9 mouse cellular contexts compared by ENCODE assay signal in the genomic region with DNA sequence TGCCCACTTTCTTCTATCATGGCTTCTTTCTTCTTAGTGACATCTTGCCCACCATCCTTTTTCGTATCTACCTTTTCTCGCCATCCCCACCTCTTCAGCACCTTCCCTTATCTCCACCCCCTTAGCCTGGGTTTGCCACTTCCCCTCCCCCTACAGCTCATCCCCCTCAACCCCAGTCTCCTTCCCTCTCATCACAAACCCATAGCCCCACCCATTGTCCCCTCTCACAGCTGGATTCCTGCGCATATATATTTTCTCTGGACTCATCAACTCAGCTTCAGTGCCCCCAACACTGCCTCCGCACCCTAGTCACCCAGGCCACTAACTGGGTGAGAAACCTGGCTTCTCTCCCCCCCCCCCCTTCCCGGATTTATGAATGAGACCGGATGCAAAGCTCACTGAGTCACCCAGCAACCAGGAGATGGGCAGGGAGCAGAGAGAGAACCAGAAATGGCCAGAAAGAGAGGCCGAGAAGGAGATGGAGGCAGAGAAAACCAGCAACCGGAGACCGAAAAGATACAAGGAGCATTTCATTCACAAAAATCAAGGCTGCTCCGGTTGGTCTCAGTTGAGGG. TPM values are rescaled to one million over a fixed set of nuclear protein-coding genes. Genes with fewer than 3 reads are reported as not detected.
DNase-seq lines count a peak whose midpoint lies in the region; ATAC-seq and TF ChIP-seq lines count a peak whose summit lies in the region.
"Had no signal": no experiment of that assay in that cellular context is flagged by ENCODE, and none has a peak within 500 bp of the region (broad histone marks: within the 10 kb centered on the region; RNA-seq: fewer than 3 reads in every experiment).

No protein-coding gene starts in this region.

- peak overlapping the region; percentile 88 for H3K4me2 ChIP-seq in kidney, postnatal 0 days (ENCODE audit: low read length)
- H3K4me2 ChIP-seq in intestine, embryonic 14.5 days (ENCODE audit: low read length), result peak overlapping the region; percentile 64
- peak overlapping the region; percentile 78 for H3K4me2 ChIP-seq in neural tube, embryonic 15.5 days

- peak; percentile 21 for DNase-seq in kidney, postnatal 0 days (ENCODE audit: low spot score)
- DNase-seq in kidney, postnatal 10 days, result no peak
- DNase-seq in embryonic facial prominence, embryonic 10.5 days (ENCODE audit: low spot score), result no peak
- no peak for DNase-seq in intestine, embryonic 14.5 days (ENCODE audit: low spot score)
- no peak for DNase-seq in left cerebral cortex, postnatal 10 days (ENCODE audit: extremely low spot score in 1 of 2, low spot score in 2 of 2)
- DNase-seq in kidney, postnatal 4 days, result no peak
- no peak for DNase-seq in c-Kit-positive CD71-positive TER-119-positive erythroid progenitor cells, embryonic 14.5 days (ENCODE audit: low spot score)
- DNase-seq: kidney, adult 8-10 months had no signal

- 0 out of 2 replicates have a peak, but pooled peaks cover 6% of the 10 kb centered on the region for H3K36me3 ChIP-seq in kidney, postnatal 0 days (ENCODE audit: insufficient read depth, low read length)
- peaks cover 19% of the 10 kb centered on the region for H3K36me3 ChIP-seq in embryonic facial prominence, embryonic 10.5 days (replicated peaks)
- peaks cover 9% of the 10 kb centered on the region; the same call in 1 of the 2 replicates for H3K36me3 ChIP-seq in intestine, embryonic 14.5 days (ENCODE audit: control insufficient read depth, insufficient read depth, low read length)
- H3K36me3 ChIP-seq in neural tube, embryonic 15.5 days, result peaks cover 15% of the 10 kb centered on the region

- peak overlapping the region; percentile 77 for H3K4me3 ChIP-seq in kidney, postnatal 0 days (replicated peaks; ENCODE audit: low read depth, low read length)
- peak overlapping the region; percentile 84 for H3K4me3 ChIP-seq in embryonic facial prominence, embryonic 10.5 days
- H3K4me3 ChIP-seq in intestine, embryonic 14.5 days (ENCODE audit: low read depth, low read length), result peak overlapping the region; percentile 56
- H3K4me3 ChIP-seq in neural tube, embryonic 15.5 days (replicated peaks), result peak overlapping the region; percentile 78

- ATAC-seq in kidney, postnatal 0 days (replicated peaks; ENCODE audit: low FRiP score, low read depth), result no peak
- ATAC-seq in intestine, embryonic 14.5 days (replicated peaks; ENCODE audit: low FRiP score, low TSS enrichment, low read depth), result no peak
- ATAC-seq in neural tube, embryonic 15.5 days (ENCODE audit: low FRiP score), result no peak

- H3K4me1 ChIP-seq in kidney, postnatal 0 days (replicated peaks; ENCODE audit: insufficient read depth, low read length), result peaks cover 13% of the 10 kb centered on the region
- H3K4me1 ChIP-seq in embryonic facial prominence, embryonic 10.5 days, result peaks cover 64% of the 10 kb centered on the region
- peaks cover 16% of the 10 kb centered on the region for H3K4me1 ChIP-seq in intestine, embryonic 14.5 days (replicated peaks; ENCODE audit: control insufficient read depth, insufficient read depth, low read length)
- H3K4me1 ChIP-seq in neural tube, embryonic 15.5 days, result peaks cover 44% of the 10 kb centered on the region

- peak overlapping the region; percentile 54; the same call in 1 of the 2 replicates for H3K27ac ChIP-seq in kidney, postnatal 0 days
- peak overlapping the region; percentile 90 for H3K27ac ChIP-seq in embryonic facial prominence, embryonic 10.5 days (replicated peaks)
- no peak overlapping the region for H3K27ac ChIP-seq in intestine, embryonic 14.5 days (ENCODE audit: low read depth)
- H3K27ac ChIP-seq in neural tube, embryonic 15.5 days (replicated peaks), result peak overlapping the region; percentile 92

- intact Hi-C loops in left cerebral cortex, postnatal 10 days (cut with DNase I), result no loop called here

- H3K9me3 ChIP-seq in kidney, postnatal 0 days (replicated peaks; ENCODE audit: low read length), result no peaks in the 10 kb centered on the region
- no peaks in the 10 kb centered on the region for H3K9me3 ChIP-seq in embryonic facial prominence, embryonic 10.5 days
- H3K9me3 ChIP-seq in intestine, embryonic 14.5 days (ENCODE audit: control insufficient read depth, low read length), result no peaks in the 10 kb centered on the region
- no peaks in the 10 kb centered on the region for H3K9me3 ChIP-seq in neural tube, embryonic 15.5 days (replicated peaks)

- H3K9ac ChIP-seq in kidney, postnatal 0 days (ENCODE audit: low read depth, low read length), result no peak overlapping the region
- H3K9ac ChIP-seq in intestine, embryonic 14.5 days (ENCODE audit: low read length), result no peak overlapping the region
- H3K9ac ChIP-seq in neural tube, embryonic 15.5 days (replicated peaks), result peak overlapping the region; percentile 72

- peaks cover 7% of the 10 kb centered on the region; the same call in 1 of the 2 replicates for H3K27me3 ChIP-seq in kidney, postnatal 0 days (ENCODE audit: insufficient read depth, low read length)
- H3K27me3 ChIP-seq in embryonic facial prominence, embryonic 10.5 days (replicated peaks; ENCODE audit: low read depth, poor library complexity, severe bottlenecking), result peaks cover 54% of the 10 kb centered on the region
- peaks cover 25% of the 10 kb centered on the region for H3K27me3 ChIP-seq in intestine, embryonic 14.5 days (replicated peaks; ENCODE audit: control insufficient read depth, insufficient read depth, low read length)
- peaks cover 23% of the 10 kb centered on the region for H3K27me3 ChIP-seq in neural tube, embryonic 15.5 days (replicated peaks)

- TF ChIP-seq CTCF in kidney, postnatal 0 days (IDR thresholded peaks at IDR 0.05; ENCODE audit: low read depth), result no peak

- WGBS in kidney, postnatal 0 days, result 9% methylated on average over 10 of the region's 10 CpGs
- WGBS in embryonic facial prominence, embryonic 10.5 days, result 1% methylated on average over 10 of the region's 10 CpGs
- WGBS in intestine, embryonic 14.5 days, result 13% methylated on average over 10 of the region's 10 CpGs
- WGBS in neural tube, embryonic 15.5 days, result 1% methylated on average over 10 of the region's 10 CpGs

RNA-seq across cellular contexts. Expression of gene Ggn, which starts 1.8 kb away (rescaled TPM):
- polyA plus RNA-seq in kidney, postnatal 0 days (2015; fragmentation: Nextera tagmentation; extraction: Ambion mirVana), result 0.70 and 0.71 TPM in 2 replicates
- 0.48 and 0.55 TPM in 2 replicates for polyA plus RNA-seq in embryonic facial prominence, embryonic 10.5 days (2016; fragmentation: Nextera tagmentation; extraction: Ambion mirVana)
- polyA plus RNA-seq in intestine, embryonic 14.5 days (2014; fragmentation: Nextera tagmentation; extraction: Ambion mirVana), result 0.58 and 1.0 TPM in 2 replicates
- polyA plus RNA-seq in neural tube, embryonic 15.5 days (2015; fragmentation: Nextera tagmentation; extraction: Ambion mirVana), result 0.46 and 1.0 TPM in 2 replicates
- under 1 TPM; 0.58 to 0.65 TPM for total RNA-seq in left cerebral cortex, postnatal 10 days (2021)

RNA-seq across cellular contexts. Expression of gene Spred3, which starts 2.0 kb away (rescaled TPM):
- polyA plus RNA-seq in kidney, postnatal 0 days (2015; fragmentation: Nextera tagmentation; extraction: Ambion mirVana), result 1.6 and 2.3 TPM in 2 replicates
- polyA plus RNA-seq in embryonic facial prominence, embryonic 10.5 days (2016; fragmentation: Nextera tagmentation; extraction: Ambion mirVana), result 3.3 and 4.1 TPM in 2 replicates
- 3.8 and 4.7 TPM in 2 replicates for polyA plus RNA-seq in intestine, embryonic 14.5 days (2014; fragmentation: Nextera tagmentation; extraction: Ambion mirVana)
- 10.5 and 11.7 TPM in 2 replicates for polyA plus RNA-seq in neural tube, embryonic 15.5 days (2015; fragmentation: Nextera tagmentation; extraction: Ambion mirVana)
- 10 to 100 TPM; 37.9 TPM for total RNA-seq in left cerebral cortex, postnatal 10 days (2021)

RNA-seq across cellular contexts. Expression of gene Fam98c, which starts 12.2 kb away (rescaled TPM):
- polyA plus RNA-seq in kidney, postnatal 0 days (2015; fragmentation: Nextera tagmentation; extraction: Ambion mirVana), result 27.3 and 30.0 TPM in 2 replicates
- 10.8 and 12.3 TPM in 2 replicates for polyA plus RNA-seq in embryonic facial prominence, embryonic 10.5 days (2016; fragmentation: Nextera tagmentation; extraction: Ambion mirVana)
- 25.9 and 26.1 TPM in 2 replicates for polyA plus RNA-seq in intestine, embryonic 14.5 days (2014; fragmentation: Nextera tagmentation; extraction: Ambion mirVana)
- 51.2 and 53.1 TPM in 2 replicates for polyA plus RNA-seq in neural tube, embryonic 15.5 days (2015; fragmentation: Nextera tagmentation; extraction: Ambion mirVana)
- total RNA-seq in left cerebral cortex, postnatal 10 days (2021), result 10 to 100 TPM; 25.1 to 26.0 TPM

RNA-seq across cellular contexts. Expression of gene Psmd8, which starts 12.3 kb away (rescaled TPM):
- polyA plus RNA-seq in kidney, postnatal 0 days (2015; fragmentation: Nextera tagmentation; extraction: Ambion mirVana), result 296 and 298 TPM in 2 replicates
- polyA plus RNA-seq in embryonic facial prominence, embryonic 10.5 days (2016; fragmentation: Nextera tagmentation; extraction: Ambion mirVana), result 303 and 307 TPM in 2 replicates
- 277 and 280 TPM in 2 replicates for polyA plus RNA-seq in intestine, embryonic 14.5 days (2014; fragmentation: Nextera tagmentation; extraction: Ambion mirVana)
- polyA plus RNA-seq in neural tube, embryonic 15.5 days (2015; fragmentation: Nextera tagmentation; extraction: Ambion mirVana), result 266 and 278 TPM in 2 replicates
- 100 to 1,000 TPM; 167 to 170 TPM for total RNA-seq in left cerebral cortex, postnatal 10 days (2021)

RNA-seq across cellular contexts. Expression of gene Rasgrp4, which starts 33.6 kb away (rescaled TPM):
- 0.49 and 1.2 TPM in 2 replicates for polyA plus RNA-seq in kidney, postnatal 0 days (2015; fragmentation: Nextera tagmentation; extraction: Ambion mirVana)
- 0.66 and 0.73 TPM in 2 replicates for polyA plus RNA-seq in embryonic facial prominence, embryonic 10.5 days (2016; fragmentation: Nextera tagmentation; extraction: Ambion mirVana)
- polyA plus RNA-seq in intestine, embryonic 14.5 days (2014; fragmentation: Nextera tagmentation; extraction: Ambion mirVana), result 0.54 and 0.96 TPM in 2 replicates
- 0.79 and 0.80 TPM in 2 replicates for polyA plus RNA-seq in neural tube, embryonic 15.5 days (2015; fragmentation: Nextera tagmentation; extraction: Ambion mirVana)
- 1 to 10 TPM; 1.8 to 2.1 TPM for total RNA-seq in left cerebral cortex, postnatal 10 days (2021)
